Comparison of ENCODE assay signal across 10 mouse cellular contexts in the genomic region with DNA sequence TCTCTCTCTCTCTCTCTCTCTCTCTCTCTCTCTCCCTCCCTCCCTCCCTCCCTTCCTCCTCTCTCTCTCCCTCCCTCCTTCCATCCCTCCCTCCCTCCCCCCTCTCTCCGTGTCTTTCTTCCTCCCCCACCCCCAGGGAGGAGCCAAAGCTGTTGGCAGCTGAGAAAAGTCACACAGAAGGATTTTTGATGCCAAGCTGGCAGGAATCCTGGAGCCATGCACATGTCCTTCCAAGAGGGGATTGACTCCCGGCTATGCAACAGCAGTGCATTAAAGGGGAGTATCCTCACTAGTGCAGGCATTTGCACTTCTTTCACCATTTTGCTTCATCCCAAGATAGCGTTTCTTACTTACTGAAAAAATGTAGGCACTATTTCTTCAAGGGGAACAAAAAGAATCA.
A peak's percentile ranks its signal among the peaks of the same experiment; 100 is the strongest.
DNase-seq lines count a peak whose midpoint lies in the region; TF ChIP-seq lines count a peak whose summit lies in the region.
"Had no signal": no experiment of that assay in that cellular context is flagged by ENCODE, and none has a peak within 500 bp of the region (broad histone marks: within the 10 kb centered on the region; RNA-seq: fewer than 3 reads in every experiment).

No protein-coding gene starts in this region.

- no peak for TF ChIP-seq CTCF in gastrocnemius, adult 2 months (IDR thresholded peaks at IDR 0.05)

- intact Hi-C loops in gastrocnemius, adult 2 months (cut with DNase I): no loop called here
- intact Hi-C loops in gastrocnemius, postnatal 36 days (cut with DNase I): no loop called here
- intact Hi-C loops in left cerebral cortex, postnatal 4 days (cut with DNase I): no loop called here
- intact Hi-C loops in left cerebral cortex, postnatal 36 days (cut with DNase I): no loop called here

- no peak overlapping the region for H3K4me3 ChIP-seq in gastrocnemius, adult 2 months
- H3K4me3 ChIP-seq: liver, embryonic 13.5 days had no signal

- DNase-seq in gastrocnemius, adult 2 months: peak; percentile 15
- no peak for DNase-seq in gastrocnemius, postnatal 36 days
- peak; percentile 78 for DNase-seq in left cerebral cortex, postnatal 4 days
- no peak for DNase-seq in left cerebral cortex, postnatal 36 days (ENCODE audit: low spot score in 2 of 2)
- DNase-seq in adrenal gland, postnatal 36 days: peak; percentile 15 to 24
- peak; percentile 6 for DNase-seq in heart, postnatal 4 days
- DNase-seq in natural killer cell, adult 2 months (ENCODE audit: low spot score in 2 of 2): no peak
- DNase-seq in testis, postnatal 10 days (ENCODE audit: low spot score): no peak
- DNase-seq: liver, embryonic 13.5 days; thymus, postnatal 36 days had no signal

- no peak overlapping the region for H3K27ac ChIP-seq in gastrocnemius, adult 2 months
- H3K27ac ChIP-seq: liver, embryonic 13.5 days had no signal

Comparison
In these comparisons a context has a peak if more than half of its experiments do, and no peak if none do; other contexts are left out.
1. DNase-seq: peak in gastrocnemius, adult 2 months (single experiment), left cerebral cortex, postnatal 4 days (single experiment), adrenal gland, postnatal 36 days (2 of 2) and heart, postnatal 4 days (single experiment); none in gastrocnemius, postnatal 36 days (0 of 2), left cerebral cortex, postnatal 36 days (0 of 2), natural killer cell, adult 2 months (0 of 2) and testis, postnatal 10 days (single experiment).